Mouse (Mus musculus) limb, embryonic 13.5 days (tissue): ENCODE measurements around the gene Kyat1. TPM values are rescaled to one million over a fixed set of nuclear protein-coding genes. Genes with fewer than 3 reads are reported as not detected.
A peak's percentile ranks its signal among the peaks of the same experiment; 100 is the strongest.

Experiments used
- ATAC-seq: fragments of 200-750 bp; cut with Nextera tagmentation; 2 replicates; pipeline ENCODE4 v1.8.0; 2017; ENCODE audit warnings: low read depth, moderate number of reproducible peaks, moderate TSS enrichment; ENCODE audit not compliant: low FRiP score
- H3K27ac ChIP-seq: fragments of 300-500 bp; sonication (generic); 2 replicates; pipeline ENCODE4 v1.5.1; 2015; ENCODE audit warnings: inconsistent platforms, mild to moderate bottlenecking, moderate library complexity
- H3K27me3 ChIP-seq: fragments of 300-500 bp; sonication (generic); 2 replicates; pipeline ENCODE4 v1.6.1; 2015; ENCODE audit warnings: mild to moderate bottlenecking, inconsistent platforms
- H3K36me3 ChIP-seq: fragments of 300-500 bp; sonication (generic); 2 replicates; pipeline ENCODE4 v1.6.1; 2015; ENCODE audit warnings: inconsistent platforms, mild to moderate bottlenecking, moderate library complexity
- H3K4me1 ChIP-seq: fragments of 300-500 bp; sonication (generic); 2 replicates; pipeline ENCODE4 v1.6.1; 2015; ENCODE audit warnings: inconsistent platforms
- H3K4me2 ChIP-seq: fragments of 300-500 bp; sonication (generic); replicated peaks from 2 replicates; pipeline ENCODE4 v1.6.1; 2015; ENCODE audit warnings: inconsistent platforms, mild to moderate bottlenecking, moderate library complexity
- H3K4me3 ChIP-seq: fragments of 300-500 bp; sonication (generic); 2 replicates; pipeline ENCODE4 v1.5.1; 2015; ENCODE audit warnings: moderate library complexity, mild to moderate bottlenecking, inconsistent platforms
- H3K9ac ChIP-seq: fragments of 300-500 bp; sonication (generic); 2 replicates; pipeline ENCODE4 v1.6.1; 2015; ENCODE audit warnings: mild to moderate bottlenecking, inconsistent platforms
- H3K9me3 ChIP-seq: fragments of 300-500 bp; sonication (generic); 2 replicates; pipeline ENCODE4 v1.6.1; 2016; ENCODE audit warnings: inconsistent platforms
- WGBS: fragments of 180-500 bp; shearing (Covaris S2); methylation state at CpG from one replicate; pipeline ENCODE4 v1.1.7; 2015; 5-methylcytosine and 5-hydroxymethylcytosine counted together
- polyA plus RNA-seq: library from polyadenylated mRNA; unstranded; fragments of >200 nt; fragmentation: Nextera tagmentation; extraction: Ambion mirVana; gene quantifications from 2 replicates; pipeline ENCODE4 v1.2.1, GENCODE M21; 2015

Kyat1 gene
- polyA plus RNA-seq, 1 experiment from 2014 or later, result 7.8 TPM

GRCm38 (mm10) chr2:30211408-30212168, 5.9 kb upstream of the Kyat1 start:
- no peak for ATAC-seq
- Histone ChIP-seq H3K27me3 (no peaks in the 10 kb centered on the region), H3K36me3 (no peaks in the 10 kb centered on the region), H3K4me1 (peaks cover under 1% of the 10 kb centered on the region; the same call in 1 of the 2 replicates), H3K4me3 (no peak overlapping the region), H3K9me3 (no peaks in the 10 kb centered on the region), H3K9ac (no peak overlapping the region), H3K4me2 (no peak overlapping the region), H3K27ac (no peak overlapping the region)
- 68% methylated on average over 6 of the region's 6 CpGs for WGBS

- Histone ChIP-seq H3K4me1 (peaks cover 13% of the 10 kb centered on the region), H3K36me3 (no peaks in the 10 kb centered on the region), H3K4me3 (no peak overlapping the region), H3K4me2 (no peak overlapping the region), H3K9ac (no peak overlapping the region), H3K27ac (no peak overlapping the region), H3K9me3 (no peaks in the 10 kb centered on the region), H3K27me3 (no peaks in the 10 kb centered on the region)
- WGBS, result 77% methylated on average over 5 of the region's 5 CpGs
- ATAC-seq, result no peak
Observed at GRCm38 (mm10) chr2:30207886-30208285, 2.2 kb upstream of the Kyat1 start.

GRCm38 (mm10) chr2:30207401-30207800, 1.8 kb upstream of the Kyat1 start:
- Histone ChIP-seq H3K27me3 (no peaks in the 10 kb centered on the region), H3K4me3 (no peak overlapping the region), H3K9ac (no peak overlapping the region), H3K4me2 (no peak overlapping the region), H3K4me1 (peaks cover 13% of the 10 kb centered on the region), H3K9me3 (no peaks in the 10 kb centered on the region), H3K27ac (no peak overlapping the region), H3K36me3 (no peaks in the 10 kb centered on the region)
- ATAC-seq, result no peak
- WGBS, result 81% methylated on average over 4 of the region's 4 CpGs

- no peaks in the 10 kb centered on the region for H3K27me3 ChIP-seq
- H3K9ac ChIP-seq, result peak overlapping the region; percentile 72
- whole genome bisulfite sequencing, result 2% methylated on average over 13 of the region's 13 CpGs
- no peaks in the 10 kb centered on the region for H3K36me3 ChIP-seq
- H3K4me1 ChIP-seq, result peaks cover 13% of the 10 kb centered on the region
- H3K4me3 ChIP-seq, result peak overlapping the region; percentile 61
- peak overlapping the region; percentile 77 for H3K4me2 ChIP-seq
- H3K9me3 ChIP-seq, result no peaks in the 10 kb centered on the region
- H3K27ac ChIP-seq, result peak overlapping the region; percentile 58; the same call in 1 of the 2 replicates
- ATAC-seq, result 0 out of 2 replicates have a peak, but pooled peaks have one; percentile 38
Observed at GRCm38 (mm10) chr2:30205255-30205628, 405 bp downstream of the Kyat1 start.

- Histone ChIP-seq H3K4me1 (peaks cover 13% of the 10 kb centered on the region), H3K27me3 (no peaks in the 10 kb centered on the region), H3K9me3 (no peaks in the 10 kb centered on the region), H3K27ac (no peak overlapping the region), H3K4me3 (no peak overlapping the region), H3K36me3 (no peaks in the 10 kb centered on the region), H3K4me2 (no peak overlapping the region), H3K9ac (no peak overlapping the region)
- no peak for ATAC-seq
- WGBS, result 79% methylated on average over 7 of the region's 7 CpGs
Observed at GRCm38 (mm10) chr2:30203439-30203838, 2.2 kb downstream of the Kyat1 start.

- peaks cover 7% of the 10 kb centered on the region for H3K4me1 ChIP-seq
- H3K9ac ChIP-seq, result no peak overlapping the region
- no peak overlapping the region for H3K4me2 ChIP-seq
- H3K36me3 ChIP-seq, result no peaks in the 10 kb centered on the region
- H3K9me3 ChIP-seq, result no peaks in the 10 kb centered on the region
- H3K27ac ChIP-seq, result no peak overlapping the region
- ATAC-seq, result no peak
- no peaks in the 10 kb centered on the region for H3K27me3 ChIP-seq
- no peak overlapping the region for H3K4me3 ChIP-seq
- WGBS, result 82% methylated on average over 5 of the region's 5 CpGs
Observed at GRCm38 (mm10) chr2:30200388-30200925, 5.2 kb downstream of the Kyat1 start.

- Histone ChIP-seq H3K4me1 (peaks cover 6% of the 10 kb centered on the region), H3K27ac (no peak overlapping the region), H3K27me3 (no peaks in the 10 kb centered on the region), H3K4me2 (no peak overlapping the region), H3K4me3 (no peak overlapping the region), H3K9me3 (no peaks in the 10 kb centered on the region), H3K9ac (no peak overlapping the region), H3K36me3 (no peaks in the 10 kb centered on the region)
- WGBS, result 37% methylated on average over 1 of the region's 1 CpGs
- no peak for ATAC-seq
Observed at GRCm38 (mm10) chr2:30199984-30200383, 5.7 kb downstream of the Kyat1 start.

GRCm38 (mm10) chr2:30198021-30198420, 7.6 kb downstream of the Kyat1 start:
- Histone ChIP-seq H3K27ac (no peak overlapping the region), H3K9me3 (no peaks in the 10 kb centered on the region), H3K4me3 (no peak overlapping the region), H3K27me3 (no peaks in the 10 kb centered on the region), H3K9ac (no peak overlapping the region), H3K4me2 (no peak overlapping the region), H3K4me1 (no peaks in the 10 kb centered on the region), H3K36me3 (no peaks in the 10 kb centered on the region)
- 57% methylated on average over 4 of the region's 4 CpGs for WGBS
- ATAC-seq, result no peak

- Histone ChIP-seq H3K9me3 (no peaks in the 10 kb centered on the region), H3K4me2 (no peak overlapping the region), H3K4me1 (no peaks in the 10 kb centered on the region), H3K27ac (no peak overlapping the region), H3K36me3 (0 out of 2 replicates have a peak, but pooled peaks cover 3% of the 10 kb centered on the region), H3K4me3 (no peak overlapping the region), H3K27me3 (no peaks in the 10 kb centered on the region), H3K9ac (no peak overlapping the region)
- 85% methylated on average over 3 of the region's 3 CpGs for WGBS
- no peak for ATAC-seq
Observed at GRCm38 (mm10) chr2:30194656-30195055, 11.0 kb downstream of the Kyat1 start.

GRCm38 (mm10) chr2:30191790-30192580, 13.7 kb downstream of the Kyat1 start:
- ATAC-seq, result no peak
- H3K27me3 ChIP-seq, result no peaks in the 10 kb centered on the region
- no peak overlapping the region for H3K4me3 ChIP-seq
- 0 out of 2 replicates have a peak, but pooled peaks cover 4% of the 10 kb centered on the region for H3K36me3 ChIP-seq
- H3K4me1 ChIP-seq, result no peaks in the 10 kb centered on the region
- WGBS, result 85% methylated on average over 12 of the region's 12 CpGs
- H3K4me2 ChIP-seq, result no peak overlapping the region
- no peak overlapping the region for H3K27ac ChIP-seq
- H3K9ac ChIP-seq, result no peak overlapping the region
- no peaks in the 10 kb centered on the region for H3K9me3 ChIP-seq

GRCm38 (mm10) chr2:30185681-30186080, 20.0 kb downstream of the Kyat1 start:
- 93% methylated on average over 3 of the region's 3 CpGs for WGBS
- Histone ChIP-seq H3K9me3 (peaks cover 7% of the 10 kb centered on the region; the same call in 1 of the 2 replicates), H3K27me3 (no peaks in the 10 kb centered on the region), H3K4me2 (no peak overlapping the region), H3K4me3 (no peak overlapping the region), H3K36me3 (peaks cover 24% of the 10 kb centered on the region), H3K9ac (no peak overlapping the region), H3K4me1 (no peaks in the 10 kb centered on the region), H3K27ac (no peak overlapping the region)
- ATAC-seq, result no peak

GRCm38 (mm10) chr2:30185276-30185675, 20.4 kb downstream of the Kyat1 start:
- whole genome bisulfite sequencing, result 90% methylated on average over 6 of the region's 6 CpGs

More at GRCm38 (mm10) chr2:30185276-30185675, 20.4 kb downstream of the Kyat1 start:
- Histone ChIP-seq H3K4me3 (no peak overlapping the region), H3K36me3 (peaks cover 24% of the 10 kb centered on the region), H3K9me3 (peaks cover 7% of the 10 kb centered on the region; the same call in 1 of the 2 replicates), H3K4me2 (no peak overlapping the region), H3K9ac (no peak overlapping the region), H3K27me3 (no peaks in the 10 kb centered on the region), H3K4me1 (no peaks in the 10 kb centered on the region), H3K27ac (no peak overlapping the region)
- ATAC-seq, result no peak
